Mouse (Mus musculus): Measurements from ENCODE around the gene Igfbp2. TPM values are rescaled to one million over a fixed set of nuclear protein-coding genes. Genes with fewer than 3 reads are reported as not detected.

Igfbp2 gene
- total and polyA plus RNA-seq, 2 experiments from 2014 or later, result 10.2 to 140 TPM

GRCm38 (mm10) chr1:72826446-72826845, 2.1 kb downstream of the Igfbp2 start:
- TF ChIP-seq CTCF (IDR thresholded peaks at IDR 0.05; ENCODE audit: low read depth) (no peak), EP300 (IDR thresholded peaks at IDR 0.05; ENCODE audit: low read depth) (no peak)
- Histone ChIP-seq H3K4me2 (ENCODE audit: low read depth, low read length) (no peak overlapping the region), H3K4me1 (ENCODE audit: control insufficient read depth, insufficient read depth) (0 out of 2 replicates have a peak, but pooled peaks cover 11% of the 10 kb centered on the region), H3K27me3 (ENCODE audit: control insufficient read depth, insufficient read depth, low read length) (peaks cover 39% of the 10 kb centered on the region), H3K4me3 (ENCODE audit: low read depth, low read length) (no peak overlapping the region), H3K9me3 (replicated peaks; ENCODE audit: control insufficient read depth, low read length) (no peaks in the 10 kb centered on the region), H3K36me3 (replicated peaks; ENCODE audit: control insufficient read depth, insufficient read depth, low read length) (no peaks in the 10 kb centered on the region), H3K9ac (replicated peaks; ENCODE audit: low read depth, low read length) (no peak overlapping the region), H3K27ac (ENCODE audit: low read depth) (no peak overlapping the region)
- DNase-seq (ENCODE audit: low spot score) (no peak), ATAC-seq (ENCODE audit: insufficient read depth, low read depth) (no peak)
- 47% methylated on average over 6 of the region's 6 CpGs for WGBS

GRCm38 (mm10) chr1:72826931-72827330, 2.6 kb downstream of the Igfbp2 start:
- H3K9ac ChIP-seq (replicated peaks; ENCODE audit: low read depth, low read length), result no peak overlapping the region
- no peak overlapping the region for H3K4me3 ChIP-seq (ENCODE audit: low read depth, low read length)
- 38% methylated on average over 7 of the region's 7 CpGs for WGBS
- no peak overlapping the region for H3K27ac ChIP-seq (ENCODE audit: low read depth)
- H3K4me2 ChIP-seq (ENCODE audit: low read depth, low read length), result no peak overlapping the region
- no peak for TF ChIP-seq EP300 (IDR thresholded peaks at IDR 0.05; ENCODE audit: low read depth)
- TF ChIP-seq CTCF (IDR thresholded peaks at IDR 0.05; ENCODE audit: low read depth), result no peak
- peaks cover 39% of the 10 kb centered on the region for H3K27me3 ChIP-seq (ENCODE audit: control insufficient read depth, insufficient read depth, low read length)
- no peaks in the 10 kb centered on the region for H3K9me3 ChIP-seq (replicated peaks; ENCODE audit: control insufficient read depth, low read length)
- DNase-seq (ENCODE audit: low spot score) (no peak), ATAC-seq (ENCODE audit: insufficient read depth, low read depth) (no peak)
- H3K36me3 ChIP-seq (replicated peaks; ENCODE audit: control insufficient read depth, insufficient read depth, low read length), result no peaks in the 10 kb centered on the region
- 0 out of 2 replicates have a peak, but pooled peaks cover 11% of the 10 kb centered on the region for H3K4me1 ChIP-seq (ENCODE audit: control insufficient read depth, insufficient read depth)

- no peaks in the 10 kb centered on the region for H3K36me3 ChIP-seq (replicated peaks; ENCODE audit: control insufficient read depth, insufficient read depth, low read length)
- no peak overlapping the region for H3K4me3 ChIP-seq (ENCODE audit: low read depth, low read length)
- H3K27me3 ChIP-seq (ENCODE audit: control insufficient read depth, insufficient read depth, low read length), result peaks cover 34% of the 10 kb centered on the region
- ATAC-seq (ENCODE audit: insufficient read depth, low read depth), result no peak
- H3K27ac ChIP-seq (ENCODE audit: low read depth), result no peak overlapping the region
- H3K9me3 ChIP-seq (replicated peaks; ENCODE audit: control insufficient read depth, low read length), result no peaks in the 10 kb centered on the region
- TF ChIP-seq EP300 (IDR thresholded peaks at IDR 0.05; ENCODE audit: low read depth) (no peak), CTCF (IDR thresholded peaks at IDR 0.05; ENCODE audit: low read depth) (no peak)
- 37% methylated on average over 12 of the region's 12 CpGs for WGBS
- H3K4me2 ChIP-seq (ENCODE audit: low read depth, low read length), result no peak overlapping the region
- DNase-seq (ENCODE audit: low spot score), result no peak
- H3K4me1 ChIP-seq (ENCODE audit: control insufficient read depth, insufficient read depth), result 0 out of 2 replicates have a peak, but pooled peaks cover 11% of the 10 kb centered on the region
- no peak overlapping the region for H3K9ac ChIP-seq (replicated peaks; ENCODE audit: low read depth, low read length)
Observed at GRCm38 (mm10) chr1:72827411-72828315, 3.4 kb downstream of the Igfbp2 start.

GRCm38 (mm10) chr1:72828843-72829242, 4.5 kb downstream of the Igfbp2 start:
- Histone ChIP-seq H3K4me2 (ENCODE audit: low read depth, low read length) (no peak overlapping the region), H3K4me1 (ENCODE audit: control insufficient read depth, insufficient read depth) (0 out of 2 replicates have a peak, but pooled peaks cover 15% of the 10 kb centered on the region), H3K27ac (ENCODE audit: low read depth) (no peak overlapping the region), H3K36me3 (replicated peaks; ENCODE audit: control insufficient read depth, insufficient read depth, low read length) (no peaks in the 10 kb centered on the region), H3K9ac (replicated peaks; ENCODE audit: low read depth, low read length) (no peak overlapping the region), H3K4me3 (ENCODE audit: low read depth, low read length) (no peak overlapping the region), H3K9me3 (replicated peaks; ENCODE audit: control insufficient read depth, low read length) (no peaks in the 10 kb centered on the region), H3K27me3 (ENCODE audit: control insufficient read depth, insufficient read depth, low read length) (peaks cover 24% of the 10 kb centered on the region)
- DNase-seq (ENCODE audit: low spot score) (no peak), ATAC-seq (ENCODE audit: insufficient read depth, low read depth) (no peak)
- WGBS, result 89% methylated on average over 5 of the region's 5 CpGs
- TF ChIP-seq CTCF (IDR thresholded peaks at IDR 0.05; ENCODE audit: low read depth), result no peak

- no peaks in the 10 kb centered on the region for H3K9me3 ChIP-seq (replicated peaks; ENCODE audit: control insufficient read depth, low read length)
- ATAC-seq (ENCODE audit: insufficient read depth, low read depth) (no peak), DNase-seq (ENCODE audit: low spot score) (no peak)
- no peak overlapping the region for H3K27ac ChIP-seq (ENCODE audit: low read depth)
- H3K27me3 ChIP-seq (ENCODE audit: control insufficient read depth, insufficient read depth, low read length), result peaks cover 12% of the 10 kb centered on the region
- no peak overlapping the region for H3K4me2 ChIP-seq (ENCODE audit: low read depth, low read length)
- no peak overlapping the region for H3K4me3 ChIP-seq (ENCODE audit: low read depth, low read length)
- WGBS, result 84% methylated on average over 2 of the region's 2 CpGs
- H3K4me1 ChIP-seq (ENCODE audit: control insufficient read depth, insufficient read depth), result 0 out of 2 replicates have a peak, but pooled peaks cover 4% of the 10 kb centered on the region
- TF ChIP-seq EP300 (IDR thresholded peaks at IDR 0.05; ENCODE audit: low read depth) (no peak), CTCF (IDR thresholded peaks at IDR 0.05; ENCODE audit: low read depth) (no peak)
- no peaks in the 10 kb centered on the region for H3K36me3 ChIP-seq (replicated peaks; ENCODE audit: control insufficient read depth, insufficient read depth, low read length)
- no peak overlapping the region for H3K9ac ChIP-seq (replicated peaks; ENCODE audit: low read depth, low read length)
Observed at GRCm38 (mm10) chr1:72830485-72830884, 6.2 kb downstream of the Igfbp2 start.
